Mouse (Mus musculus) thymus, postnatal 36 days (tissue): ENCODE measurements around the gene Ceacam16.

Experiments
- DNase-seq, 2 experiments: peaks; one replicate each; pipeline ENCODE4 v3.0.0; 2022; ENCODE audit warnings: mixed read lengths in 2 of 2

Gene Ceacam16

DNA sequence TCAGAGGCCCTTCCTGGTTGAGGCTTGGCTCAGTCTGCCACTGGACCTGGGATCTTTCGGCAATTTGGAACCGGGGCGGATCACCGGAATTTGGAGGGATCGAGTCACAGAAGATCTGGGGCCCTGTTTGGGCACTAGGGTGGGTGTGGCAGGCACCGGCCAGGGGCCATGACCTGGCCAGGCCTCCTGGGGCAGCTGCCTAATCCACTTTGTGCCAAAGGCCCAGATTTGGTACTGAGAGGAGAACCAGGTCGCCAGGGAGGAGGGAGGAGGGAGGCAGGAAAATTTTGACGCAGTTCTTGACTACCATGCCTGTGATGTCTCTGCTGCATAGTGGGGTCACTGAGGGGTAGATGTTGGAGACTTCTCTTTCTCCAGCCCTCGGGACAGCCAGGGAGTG, at the start of gene Ceacam16:
Gene Ceacam16 (minus strand): TSS at position 101 of the 400 bp plus-strand sequence.
- DNase-seq, result no peak

DNA sequence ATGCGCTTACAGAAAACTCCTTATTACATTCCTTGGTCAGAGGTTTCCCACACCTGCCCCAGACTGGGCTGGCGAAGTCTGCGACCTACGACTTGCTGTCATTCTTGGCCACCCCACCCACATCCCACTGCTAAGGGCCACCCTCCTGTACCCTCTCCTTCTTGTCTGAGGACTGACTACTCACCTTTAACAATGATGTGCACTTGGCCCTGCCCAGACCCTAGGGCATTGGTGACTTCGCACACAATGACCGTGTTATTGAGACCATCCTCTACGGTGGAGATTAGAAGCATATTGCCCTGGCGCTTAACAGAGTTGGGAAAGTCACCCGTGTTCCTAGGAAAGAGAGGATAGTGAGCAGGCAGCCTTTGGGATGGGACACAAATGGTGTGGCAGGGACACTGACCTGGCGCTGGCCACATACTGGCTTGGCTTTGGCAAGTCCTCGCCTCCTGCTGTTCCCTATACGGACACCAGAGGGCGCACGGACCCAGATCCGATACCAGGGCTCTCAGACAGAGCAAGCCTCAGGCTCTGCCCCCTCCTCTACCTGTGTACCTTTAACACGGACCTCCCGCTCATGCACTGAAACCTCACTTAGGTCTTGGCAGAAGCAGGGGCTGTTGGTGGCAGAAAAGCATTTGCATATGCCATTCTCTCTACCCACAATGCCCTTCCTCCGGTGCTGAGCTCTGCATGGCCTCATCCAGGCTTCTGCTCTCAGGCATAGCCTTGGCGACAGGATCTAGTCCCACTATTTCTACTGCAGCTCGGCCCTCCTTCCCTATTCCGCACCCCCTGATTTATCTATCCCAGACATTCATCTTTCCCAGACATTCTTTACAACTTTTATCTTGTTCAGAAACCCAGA, 49.6 kb upstream of the Ceacam16 start:
- DNase-seq, result peak; percentile 86

DNA sequence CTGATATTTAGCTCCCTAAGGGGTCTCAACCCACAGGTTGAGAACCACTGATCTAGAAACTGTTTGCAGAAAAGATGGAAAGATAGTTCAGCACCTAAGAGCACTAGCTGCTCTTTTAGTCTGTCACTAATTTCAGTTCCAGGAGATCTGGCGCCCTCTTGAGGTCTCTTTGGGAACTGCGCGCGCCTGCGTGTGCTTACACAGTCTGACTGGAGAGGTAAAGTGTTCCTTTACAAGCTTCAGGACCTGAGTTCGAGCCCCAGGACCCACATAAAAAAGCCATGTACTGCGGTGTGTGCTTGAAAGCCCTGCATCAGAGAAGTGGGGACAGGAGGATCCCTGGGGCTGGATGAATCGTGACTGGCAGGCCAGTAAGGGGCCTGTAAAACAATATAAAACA, 28.8 kb upstream of the Ceacam16 start:
- DNase-seq, result peak; percentile 60 to 66

DNA sequence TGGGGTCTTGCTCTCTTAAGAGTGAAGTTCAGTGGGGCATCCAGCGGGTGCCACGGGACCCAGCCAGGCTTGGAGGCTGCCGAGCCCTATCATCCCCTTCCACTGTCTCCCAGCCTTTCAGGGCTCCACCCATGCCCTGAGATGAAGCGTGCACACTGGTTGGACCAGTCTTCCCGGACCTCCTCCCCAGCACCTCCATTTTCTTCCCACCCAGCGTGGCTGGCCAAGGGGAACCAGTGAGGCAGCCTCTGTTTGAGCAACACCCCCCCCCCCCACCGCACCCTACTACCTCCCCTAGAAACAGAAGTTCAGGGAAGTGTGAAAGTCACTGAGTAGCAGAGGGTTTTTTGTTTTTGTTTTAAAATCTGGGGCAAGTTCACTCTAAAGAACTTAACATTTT, 26.8 kb upstream of the Ceacam16 start, which contains the start of gene Ceacam19:
Gene Ceacam19 (minus strand): TSS at position 117 of the 400 bp plus-strand sequence.
- DNase-seq, result no peak

DNA sequence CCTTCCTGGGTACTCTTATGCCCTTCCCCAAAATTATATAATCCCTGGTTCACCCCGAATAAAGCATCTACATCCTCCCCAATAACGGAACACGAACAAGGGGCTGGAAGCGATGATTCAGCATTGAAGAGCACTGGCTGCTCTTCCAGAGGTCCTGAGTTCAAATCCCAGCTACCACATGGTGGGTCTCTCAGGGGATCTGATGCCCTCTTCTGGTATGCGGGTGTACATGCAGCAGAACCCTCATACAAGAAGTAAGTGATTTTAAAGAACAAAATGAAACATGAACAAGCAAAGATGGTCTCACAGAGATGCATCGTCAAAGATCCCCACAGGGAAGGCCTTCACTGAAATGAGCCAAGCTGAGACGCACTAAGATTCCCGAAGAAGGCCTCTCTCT, 19.7 kb upstream of the Ceacam16 start:
- DNase-seq, result no peak

DNA sequence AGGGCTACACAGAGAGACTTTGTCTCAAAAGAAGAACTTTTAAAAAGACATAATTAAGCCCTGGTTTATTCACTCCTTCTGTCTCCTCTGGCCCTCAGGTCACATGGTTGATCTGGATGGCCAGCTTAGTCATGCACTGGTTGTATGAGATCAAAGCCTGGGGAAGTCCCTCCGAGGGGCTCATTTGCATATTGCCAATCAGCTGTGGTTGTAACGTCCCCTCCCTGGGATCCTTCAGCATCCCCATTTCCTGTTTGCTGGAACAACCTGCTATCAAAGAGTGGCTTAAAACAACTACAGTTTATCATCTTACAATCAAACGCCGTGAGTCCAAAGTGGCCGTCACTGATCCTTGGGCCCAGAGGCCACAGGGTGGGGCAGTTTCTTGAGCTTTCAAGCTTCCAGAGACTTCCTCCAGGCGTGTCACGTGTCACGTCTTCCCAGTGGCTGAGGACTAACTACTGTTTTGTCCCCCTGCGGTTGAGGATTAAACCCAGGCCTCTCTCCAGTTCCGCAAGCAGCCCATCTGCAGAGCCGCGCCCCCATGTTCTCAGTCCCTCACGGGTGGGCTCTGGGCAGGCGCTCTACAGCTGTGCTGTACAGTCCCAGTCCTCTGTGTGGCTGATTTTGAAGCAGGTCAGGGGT, 15.8 kb upstream of the Ceacam16 start:
- no peak for DNase-seq

DNA sequence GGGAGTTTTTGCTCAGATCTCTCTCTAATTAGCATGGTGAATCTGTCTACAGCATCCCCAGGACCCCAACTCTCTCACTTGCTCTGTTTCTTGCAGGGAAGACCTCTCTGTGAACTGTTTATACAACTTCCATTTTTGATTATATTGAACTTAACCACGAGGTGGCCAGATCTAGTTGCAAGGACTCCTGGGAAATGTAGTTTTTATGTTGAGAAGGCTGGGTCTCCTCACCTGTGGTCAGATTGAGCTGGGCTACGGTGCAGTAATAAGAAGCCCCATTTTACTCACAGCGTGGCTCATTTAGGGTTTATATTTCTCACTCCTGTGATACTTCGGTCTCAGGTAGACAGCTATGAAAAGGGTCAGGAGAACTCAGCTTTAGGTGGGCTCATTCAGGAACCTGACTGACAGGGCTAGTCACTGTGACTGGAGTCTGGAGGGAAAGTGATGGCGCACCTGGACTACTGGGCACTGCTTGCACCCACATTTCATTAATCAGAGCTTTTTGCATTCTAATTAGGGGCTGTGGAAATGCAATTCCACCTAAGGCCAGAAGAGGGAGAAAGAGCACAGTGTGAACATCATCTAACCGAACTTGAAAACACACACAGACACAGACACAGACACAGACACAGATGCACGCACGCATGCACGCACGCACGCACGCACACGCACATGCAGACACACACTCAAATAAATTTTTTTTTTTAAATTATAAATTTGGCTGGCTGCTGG, 15.0 kb upstream of the Ceacam16 start:
- DNase-seq, result peak in 1 of 2 experiments; percentile 39

DNA sequence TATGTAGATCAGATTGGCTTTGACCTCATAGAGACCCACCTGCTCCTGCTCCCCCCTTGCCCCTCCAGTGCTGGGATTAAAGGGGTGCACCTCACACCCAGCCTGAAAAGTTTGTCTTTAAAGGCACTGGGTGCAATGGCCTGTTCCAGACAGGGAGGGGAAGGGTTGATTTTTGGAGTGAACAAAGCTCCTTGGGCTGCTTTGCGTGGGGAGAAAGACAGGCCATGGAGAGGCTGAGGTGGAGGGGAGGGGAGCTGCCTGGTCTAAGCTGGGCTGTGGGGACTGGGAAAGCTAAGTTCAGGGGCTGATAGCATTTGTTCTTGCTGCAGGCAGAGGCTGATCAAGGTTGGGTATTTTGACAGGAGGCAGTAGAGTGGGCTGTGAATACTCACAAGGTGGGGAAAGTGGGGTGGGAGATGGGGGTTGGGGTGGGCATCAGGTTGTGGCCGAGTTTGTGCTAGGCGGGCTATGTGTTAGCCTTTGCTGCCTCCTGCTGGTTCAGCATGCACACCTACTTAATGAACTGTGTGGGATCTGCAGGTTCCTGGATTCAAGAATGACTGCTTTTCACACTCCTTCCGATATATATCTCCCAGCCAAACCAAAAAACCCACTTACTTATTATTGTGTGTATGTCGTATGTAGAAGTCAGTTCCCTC, 11.0 kb upstream of the Ceacam16 start:
- DNase-seq, result peak; percentile 71 to 72

DNA sequence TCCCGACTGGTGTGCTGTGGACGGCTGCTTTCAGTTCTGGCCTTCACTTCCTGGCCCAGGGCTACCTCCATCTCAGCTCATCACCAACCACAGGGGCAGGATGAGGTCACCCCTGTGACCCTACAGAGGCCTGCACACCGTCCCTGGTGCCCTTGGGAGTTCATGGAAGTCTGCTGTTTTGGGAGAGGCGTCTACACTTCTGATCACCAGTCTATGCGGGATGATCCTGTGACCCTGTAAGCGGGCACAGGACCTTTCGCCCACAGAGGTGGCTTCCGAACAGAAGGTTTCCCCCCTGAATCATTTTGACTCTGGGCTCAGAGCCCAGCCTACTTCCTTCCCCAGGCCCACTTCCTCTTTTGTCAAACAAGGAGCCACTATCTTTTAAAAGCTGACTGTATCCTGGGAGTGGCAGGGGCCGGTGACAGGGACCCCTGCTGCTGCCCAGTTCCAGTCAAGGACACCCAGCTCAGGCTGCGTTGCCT, 10.1 kb upstream of the Ceacam16 start:
- peak; percentile 51 for DNase-seq

DNA sequence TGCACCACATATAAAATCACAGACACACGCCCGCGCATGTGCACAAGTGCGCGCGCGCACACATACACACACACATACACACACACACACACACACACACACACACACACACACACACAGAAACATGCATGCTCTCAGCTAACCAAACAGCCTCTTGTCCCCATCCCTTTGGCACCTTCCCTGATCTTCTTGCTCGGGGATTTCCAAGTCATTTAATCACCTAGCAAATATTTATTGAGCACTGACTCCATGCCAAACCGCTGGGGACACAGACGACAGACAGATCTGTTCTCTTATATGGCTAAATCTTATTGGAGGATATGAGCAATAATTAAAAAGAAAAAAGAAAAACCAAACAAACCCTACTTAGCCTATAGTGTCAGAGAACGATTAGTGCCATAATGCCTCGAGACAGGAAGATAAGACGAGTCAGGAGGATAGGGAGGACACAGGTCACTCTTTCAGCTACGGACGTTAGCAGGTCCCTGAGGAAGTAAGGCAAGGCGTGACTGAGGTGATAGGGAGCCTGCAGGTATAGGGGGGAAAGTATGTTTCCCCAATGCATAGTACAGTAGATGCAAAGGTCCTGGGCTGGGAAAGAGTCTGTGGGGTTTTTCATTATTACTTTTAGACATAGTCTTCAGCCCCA, 6.8 kb upstream of the Ceacam16 start:
- DNase-seq, result no peak

DNA sequence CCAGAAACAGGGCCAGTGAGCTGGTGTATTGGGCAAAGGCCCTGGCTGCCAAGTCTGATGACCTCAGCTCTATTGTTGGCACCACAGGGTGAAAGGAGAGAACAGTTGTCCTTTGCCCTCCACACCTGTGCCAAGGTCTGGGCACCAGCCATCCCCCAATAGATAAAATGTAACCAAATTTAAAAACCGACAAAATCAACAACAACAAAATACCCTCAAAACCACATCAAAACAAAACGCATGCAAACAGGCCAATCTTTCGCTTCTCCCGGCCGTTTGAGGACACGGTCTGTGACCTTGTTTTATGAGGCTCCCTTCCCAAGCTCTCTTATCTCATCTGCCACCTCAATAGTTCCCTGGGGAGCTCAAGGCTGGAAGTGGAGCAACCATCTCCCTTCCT, 5.4 kb upstream of the Ceacam16 start:
- no peak for DNase-seq

DNA sequence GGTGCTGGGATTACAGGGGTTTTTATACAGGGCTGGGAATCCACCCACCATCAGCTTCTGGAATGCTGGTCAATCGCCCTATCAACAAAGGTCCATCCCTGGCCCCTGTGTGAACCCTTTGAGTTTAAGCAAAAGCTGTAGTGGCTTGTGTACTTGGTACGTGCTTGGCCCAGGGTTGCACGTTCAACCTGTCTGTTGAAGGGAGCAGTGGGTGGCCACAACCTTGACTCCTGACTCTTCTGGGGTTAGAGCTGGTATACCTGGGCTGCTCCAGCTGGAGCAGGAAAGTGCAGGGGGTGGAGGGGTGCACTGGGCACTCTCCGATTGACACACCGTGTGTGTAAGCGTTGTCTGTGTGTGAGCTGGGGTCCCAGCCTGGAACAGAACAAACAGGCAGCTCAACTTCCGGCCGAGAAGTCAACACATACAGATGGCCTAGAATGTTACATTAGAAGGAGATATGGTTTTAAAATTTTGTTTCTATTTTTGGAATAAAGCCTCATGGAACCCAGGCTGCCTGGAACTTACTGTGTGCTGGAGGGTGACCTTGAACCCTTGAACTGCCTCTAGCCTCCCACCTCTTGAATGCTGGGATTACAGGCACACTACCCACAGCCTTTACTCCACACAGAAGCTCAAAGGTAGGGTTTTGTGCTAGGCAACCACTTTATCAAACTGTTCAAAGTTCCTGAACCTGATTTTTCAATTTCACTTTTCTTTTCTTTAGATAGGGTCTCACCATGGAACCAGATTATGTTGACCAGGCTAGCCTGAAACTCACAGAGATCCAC, 4.3 kb upstream of the Ceacam16 start:
- DNase-seq, result no peak

DNA sequence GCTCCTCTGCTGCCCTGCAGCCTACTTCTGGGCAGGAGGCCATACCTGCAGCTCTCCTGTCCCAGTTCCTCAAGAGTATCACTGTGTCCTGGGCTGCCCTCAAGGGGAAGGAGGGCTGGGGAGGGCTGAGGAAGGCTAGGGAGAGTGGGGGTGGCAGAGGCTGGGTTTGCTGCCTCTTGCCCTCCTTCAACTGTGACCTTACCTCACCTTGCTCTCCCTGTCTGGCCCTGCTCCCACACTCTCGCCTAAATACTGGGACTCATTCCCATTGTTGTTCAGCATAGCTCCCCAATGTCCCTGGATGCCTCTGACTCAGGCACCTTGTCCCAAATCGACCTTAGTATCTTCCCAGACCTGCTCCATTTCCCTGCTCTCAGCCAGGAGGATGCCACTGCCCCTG, 3.1 kb upstream of the Ceacam16 start:
- DNase-seq, result no peak

DNA sequence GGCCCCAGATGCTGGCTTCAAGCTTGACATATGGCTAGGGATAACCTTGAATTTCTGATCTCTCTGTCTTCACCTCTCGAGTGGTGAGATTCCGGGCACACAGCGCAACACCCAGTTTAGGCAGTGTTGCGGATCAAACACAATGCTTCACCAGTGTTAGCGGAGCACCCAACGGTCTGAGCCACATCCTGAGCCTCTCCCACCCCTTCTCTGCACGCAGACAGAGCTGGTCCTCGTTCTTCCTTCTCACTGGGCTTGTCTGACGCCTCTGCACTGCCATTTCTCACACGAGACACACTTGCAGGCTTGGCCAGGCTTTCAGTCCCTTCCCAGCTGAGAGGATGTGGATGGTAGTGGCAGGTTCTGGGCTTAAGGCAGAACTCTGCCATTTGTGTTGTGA, 1.4 kb downstream of the Ceacam16 start:
- DNase-seq, result peak; percentile 40 to 58

DNA sequence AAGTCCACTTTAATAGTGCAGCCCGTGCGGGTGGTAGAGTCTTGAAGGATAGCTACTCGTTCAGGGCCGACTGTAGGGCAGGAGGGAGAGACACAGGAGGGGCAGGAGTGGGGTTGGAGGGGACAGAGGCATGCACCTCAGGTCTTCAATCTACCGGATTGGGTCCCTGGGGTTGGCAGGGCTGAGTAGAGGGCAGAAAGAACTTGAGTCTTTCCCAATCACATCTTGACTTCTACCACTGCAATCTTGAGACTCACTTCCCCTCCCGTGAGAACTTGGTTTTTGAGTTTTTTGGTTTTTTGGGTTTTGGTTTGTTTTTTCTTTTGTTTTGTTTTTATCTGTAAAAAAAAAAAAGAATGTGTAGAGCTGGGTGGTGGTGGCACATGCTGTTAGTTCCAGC, 4.8 kb downstream of the Ceacam16 start:
- DNase-seq, result no peak

DNA sequence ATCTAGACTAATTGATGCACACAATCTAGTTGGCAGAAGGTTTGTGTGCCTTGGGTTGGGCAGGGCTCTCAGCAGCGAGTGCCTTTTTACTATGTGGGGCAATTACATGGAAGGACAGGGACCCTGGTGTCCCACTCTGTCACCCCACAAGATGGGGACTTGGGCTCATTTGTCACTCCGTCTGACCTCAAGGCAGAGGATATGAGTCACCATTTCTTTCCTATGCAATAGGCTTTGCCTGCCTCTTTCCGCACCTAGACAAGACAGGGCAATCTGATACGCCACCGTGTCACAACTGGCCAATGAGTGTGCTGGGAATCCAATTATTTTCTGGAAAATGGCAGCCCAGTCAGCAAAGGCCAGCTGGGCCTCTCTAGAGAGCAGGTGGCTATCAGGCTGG, 5.4 kb downstream of the Ceacam16 start:
- DNase-seq, result no peak

DNA sequence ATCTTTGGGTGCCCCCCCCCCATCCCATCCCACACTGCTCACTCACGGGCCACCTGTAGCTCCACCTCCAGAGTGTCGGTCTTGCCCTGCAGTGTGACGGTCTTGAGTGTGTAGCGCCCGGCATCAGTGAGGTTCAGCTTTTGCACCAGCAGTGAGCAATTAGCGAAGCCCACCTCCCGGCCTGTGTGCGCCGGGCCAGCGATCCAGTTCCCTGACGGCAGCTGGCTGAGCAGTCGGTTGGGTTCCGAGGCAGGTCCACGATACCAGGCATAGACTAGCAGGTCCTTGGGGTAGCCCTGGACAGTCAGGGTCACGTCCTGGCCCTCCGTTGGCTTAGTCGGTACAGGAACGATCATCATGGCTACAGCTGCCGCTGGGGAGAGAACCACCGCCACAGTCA, 7.6 kb downstream of the Ceacam16 start:
- DNase-seq, result no peak

DNA sequence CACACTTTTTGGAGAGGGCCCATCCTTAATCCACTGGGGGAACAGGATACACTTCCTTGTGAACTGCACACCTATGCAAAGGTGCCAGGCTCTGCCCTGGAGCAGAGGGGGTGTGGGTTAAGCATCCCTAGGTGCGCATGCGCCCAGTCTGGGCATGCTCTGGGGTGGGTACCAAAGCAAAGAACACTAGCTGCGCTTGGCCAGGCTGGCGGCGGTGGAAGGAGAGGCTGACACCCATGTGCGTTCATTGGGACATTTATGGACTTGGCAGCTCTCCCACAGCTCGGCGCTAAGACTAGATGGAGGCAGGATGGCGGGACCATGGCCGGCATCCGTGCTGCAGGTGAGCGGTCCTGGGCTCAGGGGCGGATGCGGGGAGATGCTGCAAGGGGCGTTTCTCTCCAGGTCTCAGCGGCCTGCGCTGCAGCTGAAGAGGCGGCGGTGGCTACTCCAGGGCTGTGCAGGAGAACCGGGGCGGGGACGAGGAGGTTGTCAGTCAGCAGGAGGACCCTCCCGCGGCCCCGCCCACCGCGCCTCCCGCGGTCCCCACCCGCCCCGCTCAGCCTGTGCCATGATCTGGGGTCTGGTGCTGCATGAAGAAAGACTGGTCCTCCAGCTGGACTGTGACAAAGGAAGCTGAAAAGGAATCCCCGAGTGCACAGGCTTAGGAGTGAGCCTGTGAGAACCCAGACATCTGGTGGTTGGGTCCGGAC, 9.1 kb downstream of the Ceacam16 start, which contains the start of gene Gm19345:
Gene Gm19345 (plus strand): TSS at position 146 of the 713 bp plus-strand sequence.
- DNase-seq, result peak; percentile 29 to 50

DNA sequence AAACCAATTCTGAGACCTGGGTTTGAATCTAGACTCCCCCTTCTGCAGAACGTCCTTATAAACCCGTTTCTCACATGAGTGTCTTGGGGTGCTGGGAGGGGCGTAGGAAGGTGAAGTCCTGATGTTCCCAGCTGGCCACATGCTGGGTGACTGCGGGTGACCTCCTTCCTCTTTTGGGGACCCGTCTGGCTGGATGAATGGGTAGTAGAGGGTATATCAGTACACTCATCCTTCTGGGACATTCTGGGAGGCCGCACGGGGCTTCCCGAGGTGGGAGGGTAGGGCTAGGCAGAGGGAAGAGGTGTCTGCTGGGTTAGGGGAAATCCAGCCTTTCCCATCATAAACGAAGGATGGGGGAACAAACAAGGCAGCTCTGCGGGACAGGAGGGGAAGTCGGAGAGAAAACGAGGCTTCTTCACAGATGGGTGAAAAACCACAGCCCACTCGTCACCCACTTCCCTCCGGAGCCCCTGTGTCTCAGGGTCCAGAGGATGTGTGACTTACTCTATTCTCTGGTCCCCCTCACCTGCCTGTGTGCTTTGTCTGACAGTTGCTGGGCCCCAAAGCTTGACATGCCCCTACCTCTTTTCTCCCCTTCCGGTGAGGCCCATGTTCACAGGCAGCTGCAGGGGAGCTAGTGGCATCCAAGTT, 16.5 kb downstream of the Ceacam16 start:
- peak; percentile 79 to 87 for DNase-seq

DNA sequence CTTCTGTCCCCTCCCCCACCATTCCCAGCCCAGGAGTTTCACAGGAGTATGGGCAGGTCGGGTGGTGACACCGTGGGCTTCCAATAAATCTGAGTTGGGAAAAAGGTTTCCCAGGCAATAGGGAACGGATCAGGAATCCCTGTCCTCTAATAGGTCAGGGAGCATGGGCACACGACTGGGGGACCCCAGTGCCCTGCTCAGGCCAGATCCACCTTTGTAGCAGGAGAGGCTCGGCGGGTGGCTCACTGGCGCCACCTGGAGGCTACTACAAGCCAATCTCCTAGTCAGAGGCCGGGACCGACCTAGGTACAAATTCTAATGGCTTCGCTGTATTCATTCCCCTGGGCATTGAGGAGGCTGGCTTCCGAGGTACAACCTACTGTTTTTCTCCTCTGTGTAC, 17.5 kb downstream of the Ceacam16 start:
- DNase-seq, result peak; percentile 76 to 77
